11 mouse cellular contexts compared by ENCODE assay signal in the genomic region with DNA sequence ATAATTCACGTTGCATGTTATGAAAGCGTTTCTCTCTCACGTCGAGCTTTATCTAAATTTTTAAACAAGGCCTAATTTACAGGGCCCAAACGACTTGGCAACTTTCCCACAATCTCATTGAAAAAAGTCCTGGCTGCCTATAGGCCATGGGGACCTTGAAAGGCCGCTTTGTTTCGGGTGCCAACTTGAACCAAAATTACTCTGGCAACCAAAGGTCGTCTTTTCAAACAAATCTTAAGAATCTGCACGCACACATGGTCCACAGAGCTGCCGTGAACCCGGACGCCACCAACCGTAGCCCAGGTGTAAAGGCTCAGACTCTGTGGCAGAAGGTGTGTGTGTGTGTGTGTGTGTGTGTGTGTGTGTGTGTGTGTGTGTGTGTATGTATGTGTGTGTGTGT.
A peak's percentile ranks its signal among the peaks of the same experiment; 100 is the strongest.
DNase-seq lines count a peak whose midpoint lies in the region; ATAC-seq lines count a peak whose summit lies in the region.
"Had no signal": no experiment of that assay in that cellular context is flagged by ENCODE, and none has a peak within 500 bp of the region (broad histone marks: within the 10 kb centered on the region; RNA-seq: fewer than 3 reads in every experiment).

No protein-coding gene starts in this region.

- no peak overlapping the region for H3K27ac ChIP-seq in neural tube, embryonic 11.5 days (ENCODE audit: low read depth, low read length)
- peak overlapping the region; percentile 47 for H3K27ac ChIP-seq in hindbrain, embryonic 14.5 days
- H3K27ac ChIP-seq: heart, embryonic 10.5 days had no signal

- peak; percentile 67 for ATAC-seq in neural tube, embryonic 11.5 days (ENCODE audit: insufficient read depth, low FRiP score, low TSS enrichment)
- peak; percentile 47; the same call in 1 of the 2 replicates for ATAC-seq in hindbrain, embryonic 14.5 days (ENCODE audit: low FRiP score)
- ATAC-seq: Patski had no signal

- H3K36me3 ChIP-seq in neural tube, embryonic 11.5 days (ENCODE audit: control insufficient read depth, insufficient read depth, low read length): no peaks in the 10 kb centered on the region
- H3K36me3 ChIP-seq in hindbrain, embryonic 14.5 days (replicated peaks; ENCODE audit: control insufficient read depth, insufficient read depth): no peaks in the 10 kb centered on the region
- H3K36me3 ChIP-seq: heart, embryonic 10.5 days had no signal

- intact Hi-C loops in left cerebral cortex, postnatal 14 days (cut with DNase I): no loop called here

- no peaks in the 10 kb centered on the region for H3K27me3 ChIP-seq in neural tube, embryonic 11.5 days (ENCODE audit: control insufficient read depth, insufficient read depth, low read length)
- H3K27me3 ChIP-seq in hindbrain, embryonic 14.5 days (ENCODE audit: control insufficient read depth, insufficient read depth, low read length): no peaks in the 10 kb centered on the region

- no peak overlapping the region for H3K4me2 ChIP-seq in neural tube, embryonic 11.5 days (ENCODE audit: low read depth)
- H3K4me2 ChIP-seq in hindbrain, embryonic 14.5 days (replicated peaks): no peak overlapping the region

- DNase-seq in embryo, embryonic 11 days: peak; percentile 43
- no peak for DNase-seq in embryo, embryonic 10.5 days (ENCODE audit: low spot score)
- DNase-seq in neural tube, embryonic 11.5 days (ENCODE audit: low spot score): peak; percentile 21
- no peak for DNase-seq in neural tube, embryonic 10.5 days (ENCODE audit: extremely low spot score, low spot score)
- DNase-seq in hindbrain, embryonic 14.5 days (ENCODE audit: low spot score): peak; percentile 82
- DNase-seq in retina, postnatal 7 days (ENCODE audit: low read depth, low spot score): peak; percentile 29
- DNase-seq in left cerebral cortex, adult 9 months (ENCODE audit: low spot score in 2 of 2): no peak
- no peak for DNase-seq in left cerebral cortex, postnatal 14 days (ENCODE audit: low spot score in 2 of 2)
- DNase-seq: kidney, postnatal 10 days had no signal

- no peak overlapping the region for H3K4me3 ChIP-seq in neural tube, embryonic 11.5 days (ENCODE audit: low read depth, low read length)
- H3K4me3 ChIP-seq in hindbrain, embryonic 14.5 days (replicated peaks; ENCODE audit: low read length): no peak overlapping the region
- H3K4me3 ChIP-seq: heart, embryonic 10.5 days had no signal

- no peaks in the 10 kb centered on the region for H3K4me1 ChIP-seq in neural tube, embryonic 11.5 days (ENCODE audit: control insufficient read depth, insufficient read depth, low read length)
- peaks cover 9% of the 10 kb centered on the region; the same call in 1 of the 2 replicates for H3K4me1 ChIP-seq in hindbrain, embryonic 14.5 days (replicated peaks; ENCODE audit: control insufficient read depth, insufficient read depth, low read length)

- WGBS in neural tube, embryonic 11.5 days: 56% methylated on average over 13 of the region's 13 CpGs
- WGBS in hindbrain, embryonic 14.5 days: 51% methylated on average over 13 of the region's 13 CpGs

- no peak overlapping the region for H3K9ac ChIP-seq in neural tube, embryonic 11.5 days (ENCODE audit: low read length)
- no peak overlapping the region for H3K9ac ChIP-seq in hindbrain, embryonic 14.5 days

- no peaks in the 10 kb centered on the region for H3K9me3 ChIP-seq in neural tube, embryonic 11.5 days (ENCODE audit: control insufficient read depth, low read length)
- no peaks in the 10 kb centered on the region for H3K9me3 ChIP-seq in hindbrain, embryonic 14.5 days (ENCODE audit: control insufficient read depth, low read length)
- H3K9me3 ChIP-seq: heart, embryonic 10.5 days had no signal

Comparison
In these comparisons a context has a peak if more than half of its experiments do, and no peak if none do; other contexts are left out.
1. DNase-seq: peak in embryo, embryonic 11 days (single experiment), neural tube, embryonic 11.5 days (single experiment), hindbrain, embryonic 14.5 days (single experiment) and retina, postnatal 7 days (single experiment); none in embryo, embryonic 10.5 days (single experiment), neural tube, embryonic 10.5 days (single experiment), left cerebral cortex, adult 9 months (0 of 2) and left cerebral cortex, postnatal 14 days (0 of 2).